Mouse (Mus musculus): ENCODE results near the gene Slc39a5.

DNA sequence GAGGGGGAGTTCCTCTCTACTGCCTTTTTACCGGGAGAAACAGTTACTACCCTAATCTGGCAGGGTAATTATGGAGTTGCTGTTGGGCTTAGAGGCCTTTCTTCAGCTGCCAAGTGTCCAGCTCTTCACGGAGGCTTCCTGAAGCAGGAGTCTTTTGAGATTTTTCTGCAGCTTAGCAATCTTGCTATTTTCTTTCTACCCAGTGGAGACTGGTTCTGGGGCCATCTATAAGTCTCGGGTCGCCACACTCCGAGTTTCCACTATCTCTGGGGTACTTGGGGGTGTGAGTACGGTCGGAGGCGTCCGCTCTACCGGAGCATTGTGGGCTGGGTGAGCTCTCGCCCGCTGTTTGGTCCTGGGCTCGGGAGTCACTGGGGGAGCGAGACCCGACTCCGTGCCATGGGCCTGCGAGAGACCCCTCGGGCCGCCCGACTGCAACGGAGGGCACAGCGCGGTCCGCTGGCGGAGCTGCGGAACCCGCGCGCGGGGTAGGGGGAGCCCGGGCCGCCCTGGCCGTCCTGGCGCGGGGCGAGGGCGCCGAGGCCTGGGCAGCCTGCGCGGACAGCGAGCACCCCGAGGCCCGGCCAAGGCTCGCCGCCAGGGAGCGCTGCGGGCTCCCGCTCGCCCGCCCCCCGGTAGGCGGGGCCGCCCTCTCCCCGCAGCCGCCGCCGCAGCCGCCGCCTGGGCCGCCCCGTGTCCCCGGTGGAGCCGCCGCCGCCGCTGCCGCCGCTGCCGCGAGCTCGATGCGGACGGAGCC, 24.4 kb downstream of the Slc39a5 start, which contains the start of gene Ankrd52:
- TF ChIP-seq CTCF (IDR thresholded peaks at IDR 0.05; ENCODE audit: extremely low read depth, insufficient read depth, insufficient read length, insufficient replicate concordance) (peak; percentile 61), POLR2A (IDR thresholded peaks at IDR 0.05; ENCODE audit: low read depth, low read length) (no peak)

All from spleen, adult 2 months (tissue).